Mouse (Mus musculus): Measurements from ENCODE around the gene Appbp2.

GRCm38 (mm10) chr11:85214679-85215078 is 20.3 kb downstream of the Appbp2 start:
- TF ChIP-seq CTCF (IDR thresholded peaks at IDR 0.05) (no peak), EP300 (IDR thresholded peaks at IDR 0.05) (no peak)
